Mouse (Mus musculus): Measurements from ENCODE around the gene Gnmt.

GRCm38 (mm10) chr17:46699912-46700311 is 29.1 kb downstream of the Gnmt start:
- no peak for TF ChIP-seq GATA1 (IDR thresholded peaks at IDR 0.05; ENCODE audit: borderline replicate concordance, low read length)
- no peak for TF ChIP-seq FLI1 (IDR thresholded peaks at IDR 0.05; ENCODE audit: low read length)
